Mouse (Mus musculus) olfactory bulb, adult 2 months (tissue): ENCODE results near the gene Kalrn. TPM values are rescaled to one million over a fixed set of nuclear protein-coding genes. Genes with fewer than 3 reads are reported as not detected.

Experiments used
- H3K27ac ChIP-seq: fragments of 200-500 bp; 2 replicates; pipeline ENCODE4 v1.5.1; 2012; ENCODE audit warnings: low read depth, low read length; ENCODE audit not compliant: insufficient read depth
- H3K4me1 ChIP-seq: fragments of 200-500 bp; 2 replicates; pipeline ENCODE4 v1.6.1; 2012; ENCODE audit warnings: low read length; ENCODE audit not compliant: control insufficient read depth, insufficient read depth
- H3K4me3 ChIP-seq: fragments of 200-500 bp; 2 replicates; pipeline ENCODE4 v1.5.1; 2012; ENCODE audit warnings: mild to moderate bottlenecking, low read depth, low read length, moderate library complexity; ENCODE audit not compliant: insufficient read depth
- CTCF ChIP-seq: fragments of 200-500 bp; IDR thresholded peaks from 2 replicates; pipeline ENCODE4 v1.5.1; 2012; ENCODE audit warnings: low read depth, mild to moderate bottlenecking, low read length, moderate library complexity; ENCODE audit not compliant: insufficient read depth
- POLR2A ChIP-seq: fragments of 200-500 bp; IDR thresholded peaks from 2 replicates; pipeline ENCODE4 v1.6.1; 2012; ENCODE audit warnings: mild to moderate bottlenecking, low read depth, low read length, moderate library complexity; ENCODE audit not compliant: insufficient read depth
- WGBS: fragments of 180-500 bp; shearing (Covaris S2); methylation state at CpG from one replicate; pipeline ENCODE4 v1.1.7; 2018; 5-methylcytosine and 5-hydroxymethylcytosine counted together
- polyA plus RNA-seq: library from polyadenylated mRNA; stranded (reverse); fragments of >200 nt; gene quantifications from 2 replicates; pipeline ENCODE4 v1.2.4, GENCODE M21; 2012; ENCODE audit warnings: low replicate concordance; ENCODE audit not compliant: missing spikeins, insufficient read depth, insufficient read length

Gene Kalrn
- polyA plus RNA-seq, 1 experiment: 153 TPM

DNA sequence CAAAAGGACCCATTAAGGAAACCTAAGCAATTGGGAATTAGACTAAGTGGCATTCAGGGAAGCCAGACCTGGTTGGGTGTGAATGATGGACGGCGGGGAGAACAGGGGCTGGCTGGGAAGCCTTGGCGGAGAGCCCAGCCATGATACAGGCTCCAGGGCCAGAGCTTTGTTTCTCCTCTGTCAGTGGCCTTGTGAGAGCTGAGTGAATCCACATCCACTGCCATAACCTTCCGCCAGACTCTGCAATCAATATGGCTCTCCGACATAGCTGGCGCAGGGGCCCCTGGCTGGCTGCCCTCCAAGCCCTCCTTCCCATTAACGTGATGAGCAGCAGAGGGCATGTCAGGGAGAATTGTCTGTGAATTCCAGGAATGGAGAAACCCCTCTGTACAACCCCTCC lies 117.0 kb downstream of the Kalrn start:
- Histone ChIP-seq H3K4me1 (peaks cover 23% of the 10 kb centered on the region), H3K27ac (no peak overlapping the region), H3K4me3 (no peak overlapping the region)
- 42% methylated on average over 7 of the region's 7 CpGs for WGBS
- no peak for TF ChIP-seq CTCF
- no peak for TF ChIP-seq POLR2A

DNA sequence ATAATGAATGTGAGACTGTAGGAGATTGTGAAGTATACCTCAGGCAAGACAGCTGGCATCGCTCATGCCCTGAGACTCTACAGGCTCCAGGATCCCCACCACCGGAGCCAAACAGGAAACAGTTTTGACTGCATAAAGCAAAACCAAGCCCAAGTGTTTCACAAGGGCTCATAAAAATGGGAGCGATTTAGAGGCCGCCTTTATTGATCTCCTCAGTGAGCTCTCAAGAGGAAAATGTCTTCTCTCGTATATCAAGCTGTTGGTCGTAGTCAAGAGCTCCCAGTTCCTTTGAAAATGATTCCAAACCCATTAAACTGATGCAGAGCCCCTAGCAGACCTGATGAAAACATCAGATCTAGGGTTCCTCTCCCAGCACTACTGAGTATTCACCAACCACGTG lies 127.7 kb downstream of the Kalrn start:
- peaks cover 8% of the 10 kb centered on the region for H3K4me1 ChIP-seq

DNA sequence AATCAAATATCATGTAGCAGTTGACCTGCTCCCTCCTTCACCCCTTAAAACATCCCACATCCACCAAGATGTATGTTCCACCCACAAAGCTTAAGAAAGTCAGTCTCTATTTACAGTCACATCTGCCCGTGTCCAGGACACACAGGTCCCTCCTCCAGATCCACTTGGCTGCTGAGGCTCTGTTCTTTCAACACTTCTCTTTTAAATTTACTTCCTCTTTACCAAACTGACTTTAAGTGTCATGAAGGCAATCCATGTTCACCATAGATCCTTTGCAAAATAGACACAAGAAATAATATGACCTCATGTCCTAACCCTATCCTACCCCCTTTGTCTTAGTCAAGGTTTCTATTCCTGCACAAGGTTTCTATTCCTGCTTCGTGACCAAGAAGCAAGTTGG lies 131.6 kb downstream of the Kalrn start:
- whole genome bisulfite sequencing: 47% methylated on average over 2 of the region's 2 CpGs
- Histone ChIP-seq H3K27ac (0 out of 2 replicates have a peak overlapping the region, but pooled peaks have one; percentile 33), H3K4me1 (peaks cover 8% of the 10 kb centered on the region), H3K4me3 (no peak overlapping the region)
- no peak for TF ChIP-seq POLR2A
- no peak for TF ChIP-seq CTCF

More for the DNA sequence above, 127.7 kb downstream of the Kalrn start:
- 80% methylated on average over 7 of the region's 7 CpGs for WGBS
- no peak for TF ChIP-seq CTCF
- Histone ChIP-seq H3K4me3 (no peak overlapping the region), H3K27ac (no peak overlapping the region)

DNA sequence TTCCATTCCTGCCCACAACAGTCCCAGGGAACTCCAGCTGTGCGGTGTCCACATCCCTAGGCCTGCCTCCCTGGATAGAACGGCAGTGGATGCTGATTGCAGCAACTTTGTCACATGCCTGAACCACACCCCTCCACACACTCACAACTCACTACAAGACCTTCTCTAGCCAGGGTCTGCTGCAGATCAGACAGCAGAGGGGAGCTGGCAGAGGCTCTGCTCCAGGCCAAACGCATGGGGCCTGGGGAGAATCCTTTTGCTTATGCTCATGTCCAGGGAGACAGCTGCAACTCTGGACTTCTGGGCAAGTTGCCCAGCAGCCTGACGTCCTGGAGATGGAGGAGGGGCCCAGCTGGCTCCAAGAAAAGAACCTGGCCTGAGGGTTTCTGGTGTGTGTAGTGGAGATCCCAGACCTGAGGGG lies 132.3 kb downstream of the Kalrn start:
- no peak overlapping the region for H3K4me3 ChIP-seq
- peaks cover 8% of the 10 kb centered on the region for H3K4me1 ChIP-seq
- no peak overlapping the region for H3K27ac ChIP-seq
- TF ChIP-seq POLR2A (no peak), CTCF (no peak)
- 29% methylated on average over 4 of the region's 4 CpGs for WGBS

DNA sequence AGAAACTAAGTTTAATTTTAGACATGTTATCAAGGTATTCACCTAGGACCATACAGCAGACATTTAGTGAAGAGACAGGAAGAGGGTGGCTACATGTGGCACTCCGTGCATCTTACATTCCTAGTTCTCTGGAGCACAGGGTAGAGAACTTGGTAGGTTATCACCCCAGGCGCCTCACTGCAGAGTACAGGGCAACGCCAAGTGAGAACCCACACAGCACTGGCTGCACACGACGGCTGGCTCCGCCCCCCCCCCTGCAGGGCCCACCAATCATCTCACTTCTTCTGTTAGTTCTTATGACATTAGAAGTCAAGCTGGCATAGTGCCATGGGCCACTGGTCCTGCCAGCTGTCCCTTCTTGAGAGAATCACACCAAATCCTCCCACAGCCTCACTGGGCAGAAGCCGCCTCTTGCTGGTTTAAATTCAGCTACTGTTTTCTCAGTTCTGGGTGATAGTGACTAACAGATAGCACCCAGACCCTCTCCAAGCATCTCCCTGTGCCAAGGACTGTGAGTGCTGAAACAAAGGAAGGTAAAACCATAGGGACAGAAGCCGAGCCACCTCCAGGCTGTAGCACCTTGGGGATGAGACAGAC lies 133.2 kb downstream of the Kalrn start:
- Histone ChIP-seq H3K4me1 (peaks cover 8% of the 10 kb centered on the region), H3K4me3 (no peak overlapping the region), H3K27ac (no peak overlapping the region)
- WGBS: 77% methylated on average over 8 of the region's 8 CpGs
- TF ChIP-seq POLR2A: no peak
- TF ChIP-seq CTCF: no peak

DNA sequence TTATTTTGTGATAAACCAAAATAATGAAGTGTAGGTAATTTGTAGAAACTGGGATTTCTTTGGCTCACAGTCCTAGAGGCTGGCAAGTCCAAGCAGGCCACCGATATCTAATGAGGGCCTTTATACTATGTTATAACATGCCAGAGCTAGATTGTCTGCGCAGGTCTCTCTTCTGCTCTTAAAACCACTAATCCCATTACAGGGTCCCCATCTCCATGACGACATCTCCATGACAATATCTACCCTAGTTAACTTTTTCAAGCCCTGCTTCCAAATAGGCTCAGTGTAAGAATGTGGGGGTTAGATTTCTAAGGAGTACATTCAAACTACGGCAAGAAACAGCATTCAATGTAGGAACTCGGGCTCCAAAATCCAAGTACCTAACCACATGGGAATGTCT lies 143.2 kb downstream of the Kalrn start:
- Histone ChIP-seq H3K27ac (no peak overlapping the region), H3K4me3 (no peak overlapping the region), H3K4me1 (peaks cover 19% of the 10 kb centered on the region)
- TF ChIP-seq CTCF (no peak), POLR2A (no peak)
- WGBS: 52% methylated on average over 5 of the region's 5 CpGs

DNA sequence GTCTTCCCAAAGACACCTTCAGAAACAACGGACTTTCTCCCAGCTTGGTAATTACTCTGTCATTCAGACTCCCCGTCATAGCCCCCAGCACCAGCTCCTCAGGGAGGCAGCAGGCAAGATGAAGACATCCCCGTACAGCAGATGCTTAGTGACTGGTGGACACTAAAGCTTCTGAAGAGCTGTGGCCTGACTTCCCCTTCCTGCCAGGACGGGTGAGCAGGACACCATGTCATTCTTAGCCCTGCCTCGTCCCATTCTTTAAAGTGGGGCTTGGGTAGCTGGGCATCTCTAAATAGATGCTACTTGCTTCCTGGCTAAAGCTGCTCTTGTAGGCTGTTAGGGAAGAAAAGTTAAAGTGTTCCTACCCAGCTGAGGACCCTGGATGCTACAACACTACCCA lies 145.7 kb downstream of the Kalrn start:
- WGBS: 61% methylated on average over 5 of the region's 5 CpGs
- Histone ChIP-seq H3K27ac (no peak overlapping the region), H3K4me1 (peaks cover 25% of the 10 kb centered on the region), H3K4me3 (no peak overlapping the region)
- TF ChIP-seq CTCF (no peak), POLR2A (no peak)

DNA sequence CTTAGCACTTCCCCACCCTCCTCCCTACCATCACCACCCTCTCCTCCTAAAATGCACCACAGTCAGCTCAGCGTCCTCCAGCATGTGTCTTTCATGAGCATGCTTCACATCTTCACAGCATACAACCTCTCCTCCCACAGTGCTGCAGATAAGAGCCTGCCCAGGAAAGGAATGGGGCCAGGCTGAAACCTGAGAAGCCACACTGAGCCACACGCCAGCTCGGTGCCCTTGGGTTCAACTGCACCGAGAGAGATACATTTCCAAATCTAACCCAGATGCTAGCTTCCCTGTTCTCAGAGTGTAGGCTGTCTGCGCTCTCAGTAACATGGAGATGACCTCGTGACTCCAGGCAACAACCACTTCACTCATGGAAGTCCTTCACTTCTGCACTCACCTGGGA lies 151.9 kb downstream of the Kalrn start:
- Histone ChIP-seq H3K4me1 (peaks cover 26% of the 10 kb centered on the region), H3K27ac (no peak overlapping the region), H3K4me3 (no peak overlapping the region)
- TF ChIP-seq CTCF (no peak), POLR2A (no peak)
- 83% methylated on average over 6 of the region's 6 CpGs for WGBS

DNA sequence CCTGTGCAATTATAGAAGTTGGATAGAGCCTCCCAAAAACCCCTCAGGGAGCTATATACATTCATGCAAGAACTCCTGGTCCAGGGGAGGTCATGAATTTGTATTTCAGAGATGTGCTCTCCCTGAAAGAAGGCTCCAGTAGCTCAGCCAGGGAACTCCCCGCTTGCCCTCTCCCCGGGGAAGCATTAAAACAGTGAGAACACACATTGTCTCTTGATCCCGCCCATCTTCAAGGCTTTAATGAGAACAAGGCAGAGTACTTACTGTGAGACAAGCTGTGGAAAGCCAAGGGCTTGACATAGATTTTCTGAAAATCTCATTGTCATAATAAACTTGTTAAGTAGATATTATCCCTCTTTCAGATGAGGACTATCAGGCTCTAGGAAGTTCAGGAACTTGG lies 155.4 kb downstream of the Kalrn start:
- no peak overlapping the region for H3K27ac ChIP-seq
- WGBS: 41% methylated on average over 3 of the region's 3 CpGs
- H3K4me1 ChIP-seq: peaks cover 23% of the 10 kb centered on the region
- no peak for TF ChIP-seq POLR2A
- no peak for TF ChIP-seq CTCF
- H3K4me3 ChIP-seq: no peak overlapping the region

DNA sequence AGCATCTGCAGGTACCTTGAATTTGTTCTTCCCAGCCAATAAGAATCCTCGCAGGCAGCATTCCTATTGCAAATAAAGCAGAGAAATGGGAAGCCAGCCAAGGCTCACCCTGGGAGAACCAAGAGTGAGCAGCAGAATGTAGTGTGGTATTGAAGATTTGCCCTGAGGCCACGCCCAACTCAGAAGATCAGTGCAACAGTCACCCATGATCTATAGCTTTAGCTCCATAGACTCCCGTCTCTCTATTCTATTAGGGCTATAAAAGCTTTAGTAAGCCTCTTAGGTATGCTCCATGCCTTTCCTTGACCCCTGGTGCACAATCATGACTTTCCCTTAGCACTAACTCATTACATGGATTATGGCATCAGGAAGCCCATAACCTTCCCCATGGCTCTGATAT lies 155.9 kb downstream of the Kalrn start:
- WGBS: 82% methylated on average over 3 of the region's 3 CpGs

More for the DNA sequence above, 155.9 kb downstream of the Kalrn start:
- no peak overlapping the region for H3K4me3 ChIP-seq
- no peak overlapping the region for H3K27ac ChIP-seq
- H3K4me1 ChIP-seq: peaks cover 24% of the 10 kb centered on the region
- TF ChIP-seq CTCF (no peak), POLR2A (no peak)
